ENCODE assay signal across 19 mouse cellular contexts in the genomic region with DNA sequence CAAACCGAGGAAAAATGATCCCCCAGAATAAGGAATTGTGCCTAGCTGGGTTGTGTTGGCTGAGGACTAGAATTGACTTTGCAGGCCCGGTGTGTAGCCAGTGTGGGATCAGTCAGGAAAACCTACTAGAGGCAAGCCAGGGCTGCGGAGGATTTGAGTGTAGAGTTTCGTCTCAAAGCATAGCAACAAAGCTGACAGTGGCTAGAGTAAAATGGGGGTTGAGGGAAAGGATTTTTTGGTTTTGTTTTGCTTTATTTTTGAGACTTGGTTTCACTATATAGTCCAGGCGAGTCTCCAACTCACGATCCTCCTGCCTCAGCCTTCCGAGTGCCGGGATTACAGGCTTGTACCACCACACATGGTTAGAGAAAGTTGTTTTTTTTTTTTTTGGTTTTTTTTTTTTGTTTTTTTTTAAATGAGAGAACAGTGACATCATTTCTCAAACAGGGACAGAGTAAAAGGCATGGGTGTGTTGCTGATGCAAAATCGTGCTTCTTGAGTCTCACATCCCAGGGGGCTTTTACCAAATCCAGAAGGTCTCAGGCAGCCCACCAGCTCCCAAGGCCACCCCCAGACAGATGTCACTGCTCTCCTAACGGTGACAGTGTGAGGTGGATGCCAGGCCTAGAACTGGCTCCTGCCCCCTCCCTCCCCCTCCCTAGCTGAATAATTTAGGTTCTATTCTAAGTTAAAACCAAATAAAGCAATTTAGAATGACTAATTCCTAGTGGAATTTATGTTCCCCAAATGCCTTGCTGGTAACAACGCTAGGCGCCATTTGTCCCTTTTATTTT.
DNase-seq lines count a peak whose midpoint lies in the region; ATAC-seq lines count a peak whose summit lies in the region.
"Had no signal": no experiment of that assay in that cellular context is flagged by ENCODE, and none has a peak within 500 bp of the region (broad histone marks: within the 10 kb centered on the region; RNA-seq: fewer than 3 reads in every experiment).

No protein-coding gene starts in this region.

- 0 out of 2 replicates have a peak, but pooled peaks cover 5% of the 10 kb centered on the region for H3K27me3 ChIP-seq in hindbrain, embryonic 13.5 days
- H3K27me3 ChIP-seq: heart, embryonic 15.5 days; limb, embryonic 15.5 days; liver, embryonic 15.5 days had no signal

- no peak overlapping the region for H3K27ac ChIP-seq in hindbrain, embryonic 13.5 days
- H3K27ac ChIP-seq: embryonic facial prominence, embryonic 10.5 days; forebrain, embryonic 12.5 days; heart, embryonic 15.5 days; limb, embryonic 15.5 days; liver, embryonic 15.5 days had no signal

- H3K9ac ChIP-seq in hindbrain, embryonic 13.5 days, result no peak overlapping the region
- H3K9ac ChIP-seq: forebrain, embryonic 12.5 days; heart, embryonic 15.5 days; limb, embryonic 15.5 days; liver, embryonic 15.5 days had no signal

- DNase-seq in right cerebral cortex, adult 18-20 months, result peak; percentile 84
- DNase-seq in right cerebral cortex, postnatal 10 days (ENCODE audit: low spot score in 2 of 2), result no peak
- peak; percentile 29 to 44 for DNase-seq in frontal cortex, postnatal 14 days (ENCODE audit: low spot score in 2 of 2)
- peak; percentile 35 to 76 for DNase-seq in left cerebral cortex, adult 9 months (ENCODE audit: low spot score in 2 of 2)
- DNase-seq in lung, postnatal 14 days, result no peak
- DNase-seq in urinary bladder, postnatal 36 days (ENCODE audit: low spot score in 2 of 2), result no peak
- DNase-seq: adrenal gland, postnatal 36 days; cerebellum, adult 2 months; cerebellum, postnatal 36 days; gastrocnemius, postnatal 25 days; kidney, adult 11 months; thymus, postnatal 36 days had no signal

- ATAC-seq in hindbrain, embryonic 13.5 days (ENCODE audit: low FRiP score), result no peak

- no peaks in the 10 kb centered on the region for H3K9me3 ChIP-seq in hindbrain, embryonic 13.5 days
- H3K9me3 ChIP-seq: embryonic facial prominence, embryonic 10.5 days; forebrain, embryonic 12.5 days; heart, embryonic 15.5 days; limb, embryonic 15.5 days had no signal

- 83% methylated on average over 12 of the region's 12 CpGs for WGBS in hindbrain, embryonic 13.5 days

- no peaks in the 10 kb centered on the region for H3K36me3 ChIP-seq in hindbrain, embryonic 13.5 days
- H3K36me3 ChIP-seq: embryonic facial prominence, embryonic 10.5 days; forebrain, embryonic 12.5 days; heart, embryonic 15.5 days; limb, embryonic 15.5 days; liver, embryonic 15.5 days had no signal

- no peak overlapping the region for H3K4me2 ChIP-seq in hindbrain, embryonic 13.5 days
- H3K4me2 ChIP-seq: forebrain, embryonic 12.5 days; heart, embryonic 15.5 days; limb, embryonic 15.5 days; liver, embryonic 15.5 days; midbrain, embryonic 11.5 days had no signal

- peaks cover 26% of the 10 kb centered on the region for H3K4me1 ChIP-seq in hindbrain, embryonic 13.5 days (replicated peaks)
- H3K4me1 ChIP-seq: heart, embryonic 15.5 days; limb, embryonic 15.5 days; liver, embryonic 15.5 days had no signal

- H3K4me3 ChIP-seq in hindbrain, embryonic 13.5 days, result no peak overlapping the region
- H3K4me3 ChIP-seq: embryonic facial prominence, embryonic 10.5 days; forebrain, embryonic 12.5 days; heart, embryonic 15.5 days; limb, embryonic 15.5 days; liver, embryonic 15.5 days had no signal

Comparison
In these comparisons a context has a peak if more than half of its experiments do, and no peak if none do; other contexts are left out.
1. DNase-seq: peak in right cerebral cortex, adult 18-20 months (single experiment), frontal cortex, postnatal 14 days (2 of 2) and left cerebral cortex, adult 9 months (2 of 2); none in right cerebral cortex, postnatal 10 days (0 of 2), lung, postnatal 14 days (single experiment) and urinary bladder, postnatal 36 days (0 of 2).